Mouse (Mus musculus): ENCODE data around the gene Zfp683. TPM values are rescaled to one million over a fixed set of nuclear protein-coding genes. Genes with fewer than 3 reads are reported as not detected.

Zfp683 gene
- total and polyA plus RNA-seq, 3 experiments, result 0.16 TPM; not detected in 2

DNA sequence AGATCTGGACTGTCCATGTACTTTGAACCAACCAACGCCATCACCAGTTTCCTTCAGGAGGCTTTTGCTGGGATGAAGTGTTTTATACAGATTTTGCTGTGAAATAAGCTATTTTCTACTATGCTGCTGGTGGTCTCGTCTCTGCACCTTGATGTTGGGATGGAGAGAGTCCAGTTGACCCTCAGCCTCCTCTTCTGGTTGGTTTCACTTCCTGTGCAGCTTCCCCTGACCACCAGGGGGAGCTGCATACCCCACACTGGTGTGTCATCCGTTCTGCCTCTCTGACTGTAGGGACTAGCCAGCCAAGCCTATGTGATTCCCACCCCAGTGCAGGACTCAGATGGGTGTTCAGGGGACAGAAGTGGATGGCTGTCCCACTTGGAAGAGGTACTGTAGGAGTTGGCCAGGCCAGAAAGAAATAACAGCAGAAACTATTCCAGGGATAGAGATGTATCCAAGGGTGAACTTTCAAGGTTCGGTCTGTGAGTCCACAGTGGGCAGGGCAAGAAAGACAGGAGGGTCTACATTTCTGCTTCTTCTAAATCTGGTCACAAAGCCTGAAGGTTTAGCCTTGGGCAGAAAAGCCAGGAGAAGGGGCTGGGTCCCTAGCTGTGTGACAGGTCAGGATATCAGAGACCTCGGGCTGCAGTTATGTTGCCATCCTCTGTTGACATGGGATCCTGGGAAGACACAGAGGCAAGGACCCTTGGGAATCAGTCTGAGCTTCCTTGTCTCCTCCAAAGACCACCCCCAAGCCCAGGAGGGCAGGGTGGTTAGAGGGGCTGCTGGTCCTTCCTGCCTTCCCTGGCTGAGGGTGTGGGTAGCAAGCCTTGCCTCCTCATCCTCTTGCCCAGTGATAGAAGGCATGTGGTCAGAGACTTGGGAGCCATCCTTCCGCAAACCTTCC is 39.0 kb downstream of the Zfp683 start (continued):
- TF ChIP-seq RCOR1 (conservative IDR thresholded peaks at IDR 0.05; ENCODE audit: low read depth, low read length), result no peak; the same call in 1 of the 2 replicates
- TF ChIP-seq POLR2A (IDR thresholded peaks at IDR 0.05; ENCODE audit: low read depth, low read length), result peak; percentile 54
- TF ChIP-seq ELF1 (IDR thresholded peaks at IDR 0.05; ENCODE audit: low read depth, low read length), result peak; percentile 82
- no peak for TF ChIP-seq ZKSCAN1 (IDR thresholded peaks at IDR 0.05; ENCODE audit: borderline replicate concordance, low read depth, low read length)
- no peak for TF ChIP-seq GABPA (IDR thresholded peaks at IDR 0.05; ENCODE audit: insufficient replicate concordance, low read depth, low read length)
- TF ChIP-seq HCFC1 (IDR thresholded peaks at IDR 0.05; ENCODE audit: low read depth, low read length), result peak; percentile 55; the same call in 1 of the 2 replicates
- TF ChIP-seq EP300 (IDR thresholded peaks at IDR 0.05; ENCODE audit: low read length), result no peak
- TF ChIP-seq ZC3H11A (IDR thresholded peaks at IDR 0.05; ENCODE audit: low read depth, low read length), result no peak; the same call in 1 of the 2 replicates
- peak; percentile 76 for TF ChIP-seq RAD21 (IDR thresholded peaks at IDR 0.05; ENCODE audit: low read depth, low read length)
- TF ChIP-seq MAX (IDR thresholded peaks at IDR 0.05; ENCODE audit: low read length), result peak; percentile 55; the same call in 1 of the 2 replicates
- TF ChIP-seq E2F4 (IDR thresholded peaks at IDR 0.05; ENCODE audit: insufficient replicate concordance, low read depth, low read length), result no peak
- TF ChIP-seq USF2 (conservative IDR thresholded peaks at IDR 0.05; ENCODE audit: low read depth, low read length), result peak; percentile 3; the same call in 1 of the 2 replicates
- TF ChIP-seq MXI1 (IDR thresholded peaks at IDR 0.05; ENCODE audit: low read depth, low read length), result 0 out of 2 replicates have a peak, but pooled peaks have one; percentile 42
- no peak for TF ChIP-seq ZNF384 (IDR thresholded peaks at IDR 0.05; ENCODE audit: low read depth, low read length)
- no peak for TF ChIP-seq UBTF (IDR thresholded peaks at IDR 0.05; ENCODE audit: low read depth, low read length)
- no peak for TF ChIP-seq TBP (conservative IDR thresholded peaks at IDR 0.05; ENCODE audit: low read depth, low read length)
- TF ChIP-seq KAT2A (IDR thresholded peaks at IDR 0.05; ENCODE audit: insufficient replicate concordance, low read length), result no peak
- TF ChIP-seq MAFK (IDR thresholded peaks at IDR 0.05; ENCODE audit: insufficient replicate concordance, low read length), result no peak
- 0 out of 2 replicates have a peak, but pooled peaks have one; percentile 9 for TF ChIP-seq ETS1 (conservative IDR thresholded peaks at IDR 0.05; ENCODE audit: low read depth, low read length)
- 0 out of 2 replicates have a peak, but pooled peaks have one; percentile 3 for TF ChIP-seq MAZ (IDR thresholded peaks at IDR 0.05; ENCODE audit: low read depth, low read length)

DNA sequence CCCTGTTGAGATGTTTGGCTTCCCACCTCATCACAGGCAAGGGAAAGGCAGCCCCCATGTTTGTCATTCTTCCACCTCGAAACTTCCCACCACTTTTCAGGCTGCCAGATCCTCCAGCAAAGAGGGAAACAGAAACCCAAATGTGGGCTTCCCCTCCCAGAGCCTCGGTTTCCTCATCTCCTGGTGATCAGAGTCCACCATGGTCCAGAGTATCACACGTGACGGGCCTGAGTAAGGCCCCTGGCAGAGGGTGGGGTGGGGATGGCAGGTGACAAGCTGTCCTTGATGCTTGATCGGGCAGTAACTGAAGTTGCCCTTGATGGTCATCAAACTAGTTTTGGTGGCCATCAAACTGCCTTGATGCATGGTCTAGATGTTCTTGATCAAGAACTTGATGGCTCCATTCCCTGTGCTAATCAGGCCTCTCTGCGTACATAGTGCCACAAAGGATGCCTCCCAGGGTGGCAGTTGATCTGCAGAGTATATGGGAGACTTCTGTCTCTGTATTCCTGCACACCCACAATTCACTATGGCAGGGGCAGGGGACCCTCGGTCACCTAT is 40.4 kb downstream of the Zfp683 start:
- dilution Hi-C loops (cut with MboI; ENCODE audit: extremely low pct_ligation_motif_present, extremely low pct_unique_long_range_greater_than_20kb, low sequenced_read_pairs), result no loop called here
- Histone ChIP-seq H3K27ac (ENCODE audit: insufficient read depth, low read depth) (peak overlapping the region; percentile 97), H3K4me3 (replicated peaks in 1 of 3; ENCODE audit: low read depth in 2 of 3, low read length in 2 of 3, poor library complexity in 1 of 3) (peak overlapping the region; percentile 81 to 99 (median 91)), H3K9me3 (replicated peaks; ENCODE audit: low read length) (no peaks in the 10 kb centered on the region), H3K9ac (ENCODE audit: insufficient read depth, low read depth) (peak overlapping the region; percentile 96), H3K27me3 (replicated peaks) (no peaks in the 10 kb centered on the region), H3K4me2 (ENCODE audit: insufficient read depth, low read depth, poor library complexity, severe bottlenecking) (peak overlapping the region; percentile 76), H3K36me3 (replicated peaks in 1 of 2; ENCODE audit: control insufficient read depth in 1 of 2, insufficient read depth in 1 of 2, low read length in 1 of 2) (peaks cover 19 to 44% of the 10 kb centered on the region in 2 experiments), H3K4me1 (ENCODE audit: control insufficient read depth in 1 of 2, insufficient read depth in 2 of 2) (peaks cover 13 to 59% of the 10 kb centered on the region in 2 experiments), H3K79me2 (replicated peaks; ENCODE audit: control insufficient read depth, extremely low read depth, insufficient read depth, poor library complexity, severe bottlenecking) (peaks cover 25% of the 10 kb centered on the region)
- TF ChIP-seq BHLHE40 (IDR thresholded peaks at IDR 0.05; ENCODE audit: low read depth, low read length) (peak; percentile 76), RCOR1 (conservative IDR thresholded peaks at IDR 0.05; ENCODE audit: low read depth, low read length) (no peak), NELFE (IDR thresholded peaks at IDR 0.05; ENCODE audit: low read depth, low read length) (no peak), CHD1 (IDR thresholded peaks at IDR 0.05; ENCODE audit: low read depth, low read length) (no peak; the same call in 1 of the 2 replicates), ZNF384 (IDR thresholded peaks at IDR 0.05; ENCODE audit: low read depth, low read length) (no peak), MXI1 (IDR thresholded peaks at IDR 0.05; ENCODE audit: low read depth, low read length) (peak; percentile 30; the same call in 1 of the 2 replicates), E2F4 (IDR thresholded peaks at IDR 0.05; ENCODE audit: insufficient replicate concordance, low read depth, low read length) (no peak), TCF12 (IDR thresholded peaks at IDR 0.05; ENCODE audit: low read depth, low read length) (peak; percentile 5; the same call in 1 of the 2 replicates), USF2 (conservative IDR thresholded peaks at IDR 0.05; ENCODE audit: low read depth, low read length) (no peak; the same call in 1 of the 2 replicates), USF1 (IDR thresholded peaks at IDR 0.05; ENCODE audit: low read depth, low read length) (no peak; the same call in 1 of the 2 replicates), CTCF (conservative IDR thresholded peaks at IDR 0.05 in 1 of 2, IDR thresholded peaks at IDR 0.05 in 1 of 2; ENCODE audit: low read depth in 2 of 2, low read length in 2 of 2) (no peak), MYC (IDR thresholded peaks at IDR 0.05; ENCODE audit: low read depth, low read length) (no peak), MEF2A (IDR thresholded peaks at IDR 0.05; ENCODE audit: borderline replicate concordance, low read depth, low read length) (0 out of 2 replicates have a peak, but pooled peaks have one; percentile 16), MAFK (IDR thresholded peaks at IDR 0.05; ENCODE audit: insufficient replicate concordance, low read length) (no peak), ETS1 (conservative IDR thresholded peaks at IDR 0.05; ENCODE audit: low read depth, low read length) (no peak), JUN (IDR thresholded peaks at IDR 0.05; ENCODE audit: insufficient read depth, low read depth, low read length) (no peak), SIN3A (IDR thresholded peaks at IDR 0.05; ENCODE audit: low read length) (no peak), NRF1 (IDR thresholded peaks at IDR 0.05; ENCODE audit: low read depth, low read length) (no peak), ZC3H11A (IDR thresholded peaks at IDR 0.05; ENCODE audit: low read depth, low read length) (no peak), SMC3 (IDR thresholded peaks at IDR 0.05; ENCODE audit: low read depth, low read length) (no peak)
- in situ Hi-C loops (cut with MboI; ENCODE audit: low pct_ligation_motif_present, low pct_unique_long_range_greater_than_20kb, low sequenced_read_pairs), result loop anchor here (5.0 to 25.0 kb wide), 2 partner anchors 33 to 507 kb away; partner anchors contain the start of genes Gpn2 and Sh3bgrl3
- no peak for DNase-seq (ENCODE audit: extremely low read depth)
